Mouse (Mus musculus) regulatory T cell (primary cell): ENCODE data around the gene Pde11a.
"Not testable (repeated sequence)": the region's sequence is repeated elsewhere in the genome, so short reads cannot be mapped to it uniquely, and the experiment has no call there.

Experiments
- in situ Hi-C: fragments of 300-600 bp; cut with MboI, MseI; formaldehyde crosslinking; loops from one replicate; pipeline ENCODE4 v1.15.1; 2025; ENCODE audit warnings: high pct_unique_total_duplicates

The Pde11a gene

GRCm38 (mm10) chr2:75997726-75998125, 340.8 kb downstream of the Pde11a start:
- in situ Hi-C loops, result loop anchor here (5.0 kb wide), 1 partner anchor 75 kb away; no protein-coding TSS in a partner anchor

- in situ Hi-C loops, result loop anchor here (5.0 kb wide), 1 partner anchor 77 kb away; no protein-coding TSS in a partner anchor
Measured at GRCm38 (mm10) chr2:75994841-75995240, 343.7 kb downstream of the Pde11a start.

GRCm38 (mm10) chr2:75991581-75992205, 346.9 kb downstream of the Pde11a start:
- in situ Hi-C loops, result no loop called here

- in situ Hi-C loops, result no loop called here
Measured at GRCm38 (mm10) chr2:75990885-75991539, 347.6 kb downstream of the Pde11a start.

- in situ Hi-C loops, result no loop called here
Measured at GRCm38 (mm10) chr2:75989694-75990093, 348.9 kb downstream of the Pde11a start.

GRCm38 (mm10) chr2:75988779-75989363, 349.7 kb downstream of the Pde11a start:
- in situ Hi-C loops, result no loop called here

- in situ Hi-C loops, result no loop called here
Measured at GRCm38 (mm10) chr2:75988378-75988777, 350.2 kb downstream of the Pde11a start.

GRCm38 (mm10) chr2:75987739-75988138, 350.8 kb downstream of the Pde11a start:
- in situ Hi-C loops, result no loop called here

- in situ Hi-C loops, result no loop called here
Measured at GRCm38 (mm10) chr2:75985124-75985523, 353.4 kb downstream of the Pde11a start.

GRCm38 (mm10) chr2:75983847-75984246, 354.7 kb downstream of the Pde11a start:
- in situ Hi-C loops, result loop anchor here (5.0 kb wide), 1 partner anchor 42 kb away; no protein-coding TSS in a partner anchor

- in situ Hi-C loops, result loop anchor here (5.0 kb wide), 1 partner anchor 41 kb away; no protein-coding TSS in a partner anchor
Measured at GRCm38 (mm10) chr2:75983091-75983490, 355.5 kb downstream of the Pde11a start.

GRCm38 (mm10) chr2:75982626-75983025, 355.9 kb downstream of the Pde11a start:
- in situ Hi-C loops, result loop anchor here (5.0 kb wide), 1 partner anchor 40 kb away; no protein-coding TSS in a partner anchor

- in situ Hi-C loops, result loop anchor here (5.0 kb wide), 1 partner anchor 39 kb away; no protein-coding TSS in a partner anchor
Measured at GRCm38 (mm10) chr2:75981440-75982081, 357.0 kb downstream of the Pde11a start, which contains the start of gene Ttc30a1. Ttc30a1 (minus strand) TSS chr2:75981967.

- in situ Hi-C loops, result loop anchor here (5.0 kb wide), 1 partner anchor 39 kb away; no protein-coding TSS in a partner anchor
Measured at GRCm38 (mm10) chr2:75980933-75981439, 357.6 kb downstream of the Pde11a start.

- in situ Hi-C loops, result not testable (repeated sequence)
Measured at GRCm38 (mm10) chr2:75977752-75978368, 360.7 kb downstream of the Pde11a start, which contains the start of gene Ttc30a2. Ttc30a2 (minus strand) TSS chr2:75978170.

GRCm38 (mm10) chr2:75976070-75976469, 362.5 kb downstream of the Pde11a start:
- in situ Hi-C loops, result not testable (repeated sequence)

- in situ Hi-C loops, result no loop called here
Measured at GRCm38 (mm10) chr2:75974131-75974530, 364.4 kb downstream of the Pde11a start.

GRCm38 (mm10) chr2:75964972-75965371, 373.6 kb downstream of the Pde11a start:
- in situ Hi-C loops, result loop anchor here (5.0 kb wide), 1 partner anchor 178 kb away; no protein-coding TSS in a partner anchor

- in situ Hi-C loops, result no loop called here
Measured at GRCm38 (mm10) chr2:75964512-75964911, 374.1 kb downstream of the Pde11a start.

GRCm38 (mm10) chr2:75964051-75964450, 374.5 kb downstream of the Pde11a start:
- in situ Hi-C loops, result no loop called here
